Mouse (Mus musculus): ENCODE measurements around the gene Gpr152.

DNA sequence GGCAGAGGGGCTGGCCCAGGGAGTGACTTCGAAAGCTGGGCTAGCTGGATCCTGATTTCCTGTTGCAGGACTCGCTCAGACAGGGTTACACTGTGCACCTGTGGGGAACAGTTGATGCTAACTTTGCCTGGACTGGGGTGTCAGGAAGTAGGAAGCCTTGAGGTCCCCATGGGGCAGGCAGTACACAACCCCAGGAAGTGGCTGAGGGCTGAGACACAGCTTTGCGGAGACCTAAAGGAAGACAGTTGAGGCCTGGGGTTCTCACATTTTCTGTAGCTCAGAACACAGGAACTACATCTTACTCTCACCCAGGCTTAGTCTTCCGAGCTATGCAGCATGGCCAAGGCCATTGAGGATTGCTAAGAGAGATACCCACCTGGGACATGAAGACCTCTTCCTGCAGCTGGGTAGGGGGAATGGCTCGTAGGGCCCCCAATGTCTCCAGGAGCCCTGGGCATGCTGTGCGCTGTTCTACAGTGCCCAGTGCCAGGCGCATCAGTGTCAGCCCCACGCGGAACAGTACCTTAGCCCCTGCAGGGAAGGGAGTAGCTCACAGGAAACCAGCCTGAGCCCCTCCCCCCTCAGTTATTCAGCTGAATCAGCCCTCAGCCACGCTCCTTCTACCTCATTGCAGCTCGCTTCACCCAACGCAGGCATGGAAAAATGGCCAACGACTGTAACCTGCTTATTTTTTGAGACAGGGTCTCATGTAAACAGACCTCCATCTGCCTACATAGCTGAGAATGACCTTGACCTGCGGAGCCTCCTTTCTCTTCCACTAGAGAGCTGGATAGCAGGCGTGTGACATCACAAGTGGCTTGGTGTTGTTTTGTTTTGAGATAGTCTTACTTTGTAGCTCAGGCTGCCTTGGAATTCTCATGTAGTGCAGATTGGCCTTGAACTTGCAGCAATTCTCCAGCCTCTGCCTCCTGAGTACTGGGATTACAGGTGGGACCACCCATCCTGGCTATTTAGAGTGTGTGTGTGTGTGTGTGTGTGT is 45.7 kb downstream of the Gpr152 start:
- TF ChIP-seq CTCF (IDR thresholded peaks at IDR 0.05; ENCODE audit: low read depth), result no peak
- no peak for TF ChIP-seq EP300 (optimal IDR thresholded peaks at IDR 0.05)
